Mouse (Mus musculus) G1E (cell line): ENCODE data around the gene Olfr1416. TPM values are rescaled to one million over a fixed set of nuclear protein-coding genes. Genes with fewer than 3 reads are reported as not detected.

ENCODE experiments used
- ATAC-seq: 2 replicates; pipeline ENCODE4 v1.8.0; 2016; ENCODE audit warnings: mild to moderate bottlenecking; ENCODE audit not compliant: insufficient number of reproducible peaks, poor library complexity, low FRiP score, severe bottlenecking; ENCODE audit errors: extremely low read depth
- DNase-seq: peaks from one replicate; pipeline ENCODE4 v3.0.0; 2012; ENCODE audit warnings: low spot score
- H3K27me3 ChIP-seq: 2 replicates; pipeline ENCODE4 v1.6.1; 2012; ENCODE audit warnings: mild to moderate bottlenecking, low read length, inconsistent platforms; ENCODE audit not compliant: insufficient read depth
- H3K36me3 ChIP-seq: replicated peaks from 2 replicates; pipeline ENCODE3; 2012; ENCODE audit warnings: mild to moderate bottlenecking, inconsistent platforms
- H3K4me1 ChIP-seq: 2 replicates; pipeline ENCODE4 v1.6.1; 2012; ENCODE audit warnings: low read depth, low read length, inconsistent platforms, mixed read lengths; ENCODE audit not compliant: insufficient read depth
- H3K4me3 ChIP-seq: 2 replicates; pipeline ENCODE4 v1.5.1; 2012; ENCODE audit warnings: low read depth, mild to moderate bottlenecking, inconsistent platforms, low read length, moderate library complexity, mixed read lengths
- H3K9me3 ChIP-seq: replicated peaks from 2 replicates; pipeline ENCODE4 v1.6.1; 2012; ENCODE audit warnings: inconsistent platforms
- CTCF ChIP-seq: IDR thresholded peaks from 2 replicates; pipeline ENCODE4 v1.5.1; 2012; ENCODE audit warnings: low read depth, low read length, inconsistent platforms, mixed read lengths
- GATA1 ChIP-seq: IDR thresholded peaks from 2 replicates; pipeline ENCODE4 v1.6.1; 2012; ENCODE audit warnings: borderline replicate concordance, low read length, inconsistent platforms, mixed read lengths
- GATA2 ChIP-seq: IDR thresholded peaks from 2 replicates; pipeline ENCODE4 v1.6.1; 2012; ENCODE audit warnings: low read depth, low read length, inconsistent platforms, borderline replicate concordance
- POLR2AphosphoS5 ChIP-seq: IDR thresholded peaks from 2 replicates; pipeline ENCODE4 v1.6.1; 2012; ENCODE audit warnings: low read depth, low read length, inconsistent platforms; ENCODE audit not compliant: insufficient replicate concordance
- TAL1 ChIP-seq: conservative IDR thresholded peaks from 2 replicates; pipeline ENCODE4 v1.6.1; 2012; ENCODE audit warnings: low read depth, low read length, inconsistent platforms, mixed read lengths
- polyA plus RNA-seq: library from polyadenylated mRNA; stranded (reverse); fragments of >175 nt; gene quantifications from 2 replicates; pipeline ENCODE4 v1.2.3, GENCODE M21; 2012
- total RNA-seq, 2 experiments: library from RNA; stranded (forward) in 1 of 2; stranded (reverse) in 1 of 2; fragments of 200-1000 nt in 1 of 2; fragments of >200 nt in 1 of 2; fragmentation: Nextera tagmentation in 1 of 2; gene quantifications; 2 replicates each; pipeline ENCODE4 v1.2.3; 2014 to 2017

The Olfr1416 gene
- total and polyA plus RNA-seq, 3 experiments, result 0.16 TPM; not detected in 2

GRCm38 (mm10) chr1:92434986-92435385 is 49.9 kb downstream of the Olfr1416 start:
- H3K4me1 ChIP-seq, result no peaks in the 10 kb centered on the region
- no peak overlapping the region for H3K4me3 ChIP-seq
- TF ChIP-seq TAL1 (no peak), POLR2AphosphoS5 (no peak)
- H3K36me3 ChIP-seq, result peaks cover 27% of the 10 kb centered on the region
- ATAC-seq (no peak), DNase-seq (no peak)
- H3K9me3 ChIP-seq, result no peaks in the 10 kb centered on the region
- peaks cover 19% of the 10 kb centered on the region for H3K27me3 ChIP-seq

DNA sequence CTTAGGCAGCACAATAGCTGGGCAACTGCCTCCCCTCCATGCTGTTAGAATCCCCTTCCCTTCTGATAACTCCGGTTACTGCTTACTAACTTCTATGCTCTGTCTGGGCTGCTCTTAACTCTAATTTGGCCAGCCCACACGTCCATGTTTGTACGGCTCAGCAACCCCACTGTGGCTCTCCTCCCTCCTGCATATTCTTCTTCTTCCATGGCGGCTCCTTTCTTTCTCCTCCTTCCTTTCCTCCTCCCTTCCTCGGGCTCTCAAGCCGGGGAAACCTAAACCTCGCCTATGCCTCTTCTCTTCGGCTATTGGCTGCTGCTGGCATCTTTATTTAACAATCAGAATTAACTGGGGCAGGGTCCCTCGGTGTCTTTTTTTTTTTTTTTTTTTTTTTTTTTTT is 52.1 kb downstream of the Olfr1416 start:
- H3K4me1 ChIP-seq, result no peaks in the 10 kb centered on the region
- H3K9me3 ChIP-seq, result no peaks in the 10 kb centered on the region
- DNase-seq (no peak), ATAC-seq (no peak)
- H3K4me3 ChIP-seq, result no peak overlapping the region
- TF ChIP-seq TAL1, result no peak
- TF ChIP-seq CTCF, result no peak
- no peak for TF ChIP-seq GATA1
- no peak for TF ChIP-seq POLR2AphosphoS5
- no peak for TF ChIP-seq GATA2
- H3K27me3 ChIP-seq, result peaks cover 25% of the 10 kb centered on the region
- peaks cover 5% of the 10 kb centered on the region for H3K36me3 ChIP-seq

DNA sequence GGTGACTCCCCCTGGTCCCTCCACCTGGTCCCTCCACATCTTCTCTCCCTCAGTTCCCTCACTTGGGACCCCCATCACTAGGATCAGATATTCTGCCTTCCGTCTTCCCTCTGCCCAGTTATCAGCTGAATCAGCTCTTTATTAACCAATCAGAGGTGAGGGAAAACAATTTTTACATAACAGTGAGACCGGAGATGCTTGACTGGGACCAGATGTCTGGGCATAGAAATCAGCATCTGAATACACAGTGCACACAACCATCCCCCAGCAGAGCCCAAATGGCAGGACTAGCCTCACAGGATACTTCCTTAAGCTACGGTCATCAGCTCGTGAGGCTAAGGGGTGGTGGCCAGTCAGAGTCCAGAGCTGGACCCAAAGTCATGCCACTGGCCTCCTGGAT is 52.8 kb downstream of the Olfr1416 start:
- H3K4me3 ChIP-seq, result no peak overlapping the region
- no peaks in the 10 kb centered on the region for H3K9me3 ChIP-seq
- H3K4me1 ChIP-seq, result no peaks in the 10 kb centered on the region
- ATAC-seq (no peak), DNase-seq (no peak)
- no peaks in the 10 kb centered on the region for H3K36me3 ChIP-seq
- no peak for TF ChIP-seq POLR2AphosphoS5
- no peak for TF ChIP-seq TAL1
- no peak for TF ChIP-seq GATA1
- no peak for TF ChIP-seq CTCF
- no peak for TF ChIP-seq GATA2
- peaks cover 25% of the 10 kb centered on the region for H3K27me3 ChIP-seq

- H3K4me3 ChIP-seq, result no peak overlapping the region
- TF ChIP-seq POLR2AphosphoS5 (no peak), CTCF (no peak), GATA1 (no peak)
- no peaks in the 10 kb centered on the region for H3K36me3 ChIP-seq
- no peak for DNase-seq
- no peak for ATAC-seq
- no peaks in the 10 kb centered on the region for H3K4me1 ChIP-seq
- H3K27me3 ChIP-seq, result peaks cover 28% of the 10 kb centered on the region
- no peaks in the 10 kb centered on the region for H3K9me3 ChIP-seq
These were observed 53.5 kb downstream of the Olfr1416 start for GRCm38 (mm10) chr1:92431420-92431819.

DNA sequence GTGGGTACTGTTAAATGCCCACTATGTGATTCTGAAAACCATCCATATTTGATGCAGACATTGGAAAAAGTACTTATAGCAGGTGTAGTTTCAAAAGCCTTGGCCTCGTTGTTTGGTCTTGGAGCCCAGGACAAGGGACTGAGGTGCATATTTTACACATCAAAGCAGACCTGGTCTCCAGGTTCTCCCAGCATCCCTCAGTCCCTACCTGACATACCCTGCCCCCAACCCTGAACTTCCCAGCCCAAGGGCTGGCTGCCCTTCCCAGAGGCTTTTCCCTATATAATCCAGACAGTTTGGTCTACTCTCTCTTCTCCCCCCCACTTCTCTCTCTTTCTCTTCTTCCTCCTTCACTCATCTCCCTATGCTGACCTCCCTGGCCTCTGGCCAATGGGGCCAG is 53.9 kb downstream of the Olfr1416 start:
- ATAC-seq (no peak), DNase-seq (no peak)
- Histone ChIP-seq H3K4me3 (no peak overlapping the region), H3K36me3 (no peaks in the 10 kb centered on the region), H3K27me3 (peaks cover 28% of the 10 kb centered on the region), H3K4me1 (no peaks in the 10 kb centered on the region), H3K9me3 (no peaks in the 10 kb centered on the region)
- TF ChIP-seq GATA2, result no peak
- no peak for TF ChIP-seq POLR2AphosphoS5
- no peak for TF ChIP-seq CTCF
- no peak for TF ChIP-seq TAL1
- TF ChIP-seq GATA1, result no peak

Other genes starting within 250 kb of the Olfr1416 start
- gene Ndufa10, start 11.3 kb downstream of the Olfr1416 start, total RNA-seq (2014; fragmentation: Nextera tagmentation), result 287 and 291 TPM in 2 replicates
- 170 and 195 TPM in 2 replicates for gene Ndufa10, start 11.3 kb downstream of the Olfr1416 start, total RNA-seq (2017)
- gene Ndufa10, start 11.3 kb downstream of the Olfr1416 start, polyA plus RNA-seq, result 68.6 and 81.3 TPM in 2 replicates
- gene Olfr1415, start 11.0 kb upstream of the Olfr1416 start, total RNA-seq (2014; fragmentation: Nextera tagmentation), result not detected in 2 replicates
- gene Olfr1415, start 11.0 kb upstream of the Olfr1416 start, total RNA-seq (2017), result 0.06 and 0.38 TPM in 2 replicates
- gene Olfr1415, start 11.0 kb upstream of the Olfr1416 start, polyA plus RNA-seq, result not detected in 2 replicates
- gene Olfr1414, start 33.5 kb upstream of the Olfr1416 start, total RNA-seq (2014; fragmentation: Nextera tagmentation), result not detected in 2 replicates
- gene Olfr1414, start 33.5 kb upstream of the Olfr1416 start, total RNA-seq (2017), result 0.06 and 0.22 TPM in 2 replicates
- not detected in 2 replicates for gene Olfr1414, start 33.5 kb upstream of the Olfr1416 start, polyA plus RNA-seq
- not detected in 2 replicates for gene Olfr1413, start 86.2 kb upstream of the Olfr1416 start, total RNA-seq (2014; fragmentation: Nextera tagmentation)
- 0.29 TPM in 1 of 2 replicates, not detected in the other for gene Olfr1413, start 86.2 kb upstream of the Olfr1416 start, total RNA-seq (2017)
- gene Olfr1413, start 86.2 kb upstream of the Olfr1416 start, polyA plus RNA-seq, result 0.06 TPM in 1 of 2 replicates, not detected in the other
- gene Olfr1412, start 100.7 kb upstream of the Olfr1416 start, total RNA-seq (2014; fragmentation: Nextera tagmentation), result not detected in 2 replicates
- gene Olfr1412, start 100.7 kb upstream of the Olfr1416 start, total RNA-seq (2017), result 0.06 and 0.16 TPM in 2 replicates
- gene Olfr1412, start 100.7 kb upstream of the Olfr1416 start, polyA plus RNA-seq, result not detected in 2 replicates
- gene Olfr1411, start 109.3 kb upstream of the Olfr1416 start, total RNA-seq (2014; fragmentation: Nextera tagmentation), result not detected in 2 replicates
- gene Olfr1411, start 109.3 kb upstream of the Olfr1416 start, total RNA-seq (2017), result 0.35 TPM in 1 of 2 replicates, not detected in the other
- gene Olfr1411, start 109.3 kb upstream of the Olfr1416 start, polyA plus RNA-seq, result not detected in 2 replicates
- not detected in 2 replicates for gene Olfr1410, start 120.7 kb upstream of the Olfr1416 start, total RNA-seq (2014; fragmentation: Nextera tagmentation)
- 0.06 and 0.22 TPM in 2 replicates for gene Olfr1410, start 120.7 kb upstream of the Olfr1416 start, total RNA-seq (2017)
- not detected in 2 replicates for gene Olfr1410, start 120.7 kb upstream of the Olfr1416 start, polyA plus RNA-seq
- gene Olfr12, start 132.7 kb upstream of the Olfr1416 start, total RNA-seq (2014; fragmentation: Nextera tagmentation), result not detected in 2 replicates
- 0.12 and 0.16 TPM in 2 replicates for gene Olfr12, start 132.7 kb upstream of the Olfr1416 start, total RNA-seq (2017)
- not detected in 2 replicates for gene Olfr12, start 132.7 kb upstream of the Olfr1416 start, polyA plus RNA-seq
- gene Cops9, start 156.9 kb upstream of the Olfr1416 start, total RNA-seq (2014; fragmentation: Nextera tagmentation), result 114 and 153 TPM in 2 replicates
- 415 and 435 TPM in 2 replicates for gene Cops9, start 156.9 kb upstream of the Olfr1416 start, total RNA-seq (2017)
- 123 and 130 TPM in 2 replicates for gene Cops9, start 156.9 kb upstream of the Olfr1416 start, polyA plus RNA-seq
- gene Otos, start 163.7 kb upstream of the Olfr1416 start, total RNA-seq (2014; fragmentation: Nextera tagmentation), result not detected in 2 replicates
- gene Otos, start 163.7 kb upstream of the Olfr1416 start, total RNA-seq (2017), result 0.12 and 0.66 TPM in 2 replicates
- gene Otos, start 163.7 kb upstream of the Olfr1416 start, polyA plus RNA-seq, result 0.07 TPM in 1 of 2 replicates, not detected in the other